Mouse (Mus musculus): Measurements from ENCODE around the gene Dohh. TPM values are rescaled to one million over a fixed set of nuclear protein-coding genes. Genes with fewer than 3 reads are reported as not detected.

Gene Dohh
- polyA plus RNA-seq, 1 experiment from 2014 or later: 90.4 TPM

DNA sequence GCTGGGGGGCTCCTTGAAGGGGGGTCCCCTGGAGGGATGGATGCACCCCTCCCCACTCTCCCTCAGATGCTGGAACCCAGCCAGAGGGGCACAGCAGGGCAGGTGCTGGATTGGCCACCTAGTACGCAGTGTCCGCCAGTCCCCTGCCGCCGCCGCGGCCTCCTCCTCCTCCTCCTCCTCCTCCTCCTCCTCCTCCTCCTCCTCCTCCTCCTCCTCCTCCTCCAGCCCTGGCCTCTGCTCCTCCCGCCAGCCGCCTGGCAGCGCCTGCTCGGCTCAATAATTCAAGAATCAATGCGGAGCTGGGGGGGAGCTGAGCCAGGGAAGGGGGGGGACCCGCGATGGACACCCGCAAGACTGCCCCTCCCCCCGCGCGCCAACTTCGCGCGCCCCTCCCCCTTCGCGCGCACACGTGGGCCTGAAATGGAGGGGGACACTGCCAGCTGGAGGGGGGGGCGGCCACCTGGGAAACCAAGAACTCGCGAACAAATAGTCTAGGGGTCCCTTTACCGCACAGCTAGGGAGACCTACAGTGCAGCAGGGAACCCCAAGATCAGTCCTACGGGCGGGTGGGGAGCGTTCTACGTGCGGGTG lies 41.9 kb downstream of the Dohh start:
- H3K9me3 ChIP-seq: no peaks in the 10 kb centered on the region

DNA sequence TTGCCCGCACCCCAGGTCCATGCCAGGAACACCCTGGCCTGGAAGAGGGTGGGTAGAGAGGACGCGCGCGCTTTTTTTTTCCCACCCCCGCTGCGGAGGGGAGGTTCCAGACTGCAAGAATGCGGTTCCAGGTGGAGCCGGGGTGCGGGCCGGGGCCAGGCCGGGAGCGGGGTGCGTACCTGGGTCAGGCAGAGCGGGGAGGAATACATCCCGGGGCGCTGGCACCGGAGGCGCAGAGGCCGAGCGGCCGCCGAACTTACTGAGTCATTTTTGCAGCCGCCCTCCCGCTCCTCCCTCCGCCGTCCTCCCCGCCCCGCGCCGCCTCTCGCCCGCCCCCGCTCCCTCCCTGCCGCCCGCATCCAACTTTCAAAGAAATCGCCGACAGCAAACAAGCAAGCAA lies 42.7 kb downstream of the Dohh start:
- H3K9me3 ChIP-seq: no peaks in the 10 kb centered on the region
- H3K4me1 ChIP-seq: peaks cover 56% of the 10 kb centered on the region
- H3K27me3 ChIP-seq (replicated peaks): peaks cover 4% of the 10 kb centered on the region
- H3K4me3 ChIP-seq: peak overlapping the region; percentile 30
- no peak overlapping the region for H3K27ac ChIP-seq
- peak overlapping the region; percentile 40 for H3K9ac ChIP-seq
- H3K36me3 ChIP-seq (replicated peaks): no peaks in the 10 kb centered on the region
- WGBS: 1% methylated on average over 36 of the region's 38 CpGs
- ATAC-seq (replicated peaks): no peak
- H3K4me2 ChIP-seq: peak overlapping the region; percentile 61

More for the DNA sequence above, 41.9 kb downstream of the Dohh start:
- Histone ChIP-seq H3K4me1 (peaks cover 49% of the 10 kb centered on the region), H3K4me3 (peak overlapping the region; percentile 30), H3K4me2 (peak overlapping the region; percentile 61), H3K27ac (no peak overlapping the region), H3K9ac (peak overlapping the region; percentile 40), H3K27me3 (replicated peaks) (peaks cover 4% of the 10 kb centered on the region), H3K36me3 (replicated peaks) (no peaks in the 10 kb centered on the region)
- WGBS: under 1% methylated on average over 14 of the region's 33 CpGs
- ATAC-seq (replicated peaks): no peak

DNA sequence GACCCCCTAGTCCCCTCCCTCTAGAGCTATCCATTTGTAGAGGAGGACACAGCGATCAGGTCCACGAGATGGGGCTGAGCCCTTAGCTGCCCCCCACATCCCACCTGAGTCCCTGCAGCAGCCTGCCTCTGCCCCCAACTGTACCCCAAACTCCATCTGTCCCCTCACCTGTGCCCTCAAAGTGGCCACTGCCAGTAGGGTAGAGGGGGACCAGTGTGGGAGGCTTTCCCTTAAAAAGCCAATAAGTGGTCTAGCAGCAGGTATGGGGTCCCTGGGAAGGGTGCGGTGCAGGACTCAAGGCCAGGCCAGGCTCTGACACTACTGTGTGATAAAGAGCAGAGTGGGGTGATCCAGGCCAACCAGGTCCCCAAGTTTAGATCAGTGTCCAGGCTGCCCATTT lies 43.1 kb downstream of the Dohh start:
- H3K27me3 ChIP-seq (replicated peaks): peaks cover 4% of the 10 kb centered on the region
- H3K4me3 ChIP-seq: peak overlapping the region; percentile 30
- WGBS: 39% methylated on average over 3 of the region's 3 CpGs
- H3K4me1 ChIP-seq: peaks cover 57% of the 10 kb centered on the region
- no peaks in the 10 kb centered on the region for H3K36me3 ChIP-seq (replicated peaks)
- H3K4me2 ChIP-seq: peak overlapping the region; percentile 61
- H3K9me3 ChIP-seq: no peaks in the 10 kb centered on the region
- peak overlapping the region; percentile 40; the same call in 1 of the 2 replicates for H3K9ac ChIP-seq
- H3K27ac ChIP-seq: no peak overlapping the region
- ATAC-seq (replicated peaks): no peak

DNA sequence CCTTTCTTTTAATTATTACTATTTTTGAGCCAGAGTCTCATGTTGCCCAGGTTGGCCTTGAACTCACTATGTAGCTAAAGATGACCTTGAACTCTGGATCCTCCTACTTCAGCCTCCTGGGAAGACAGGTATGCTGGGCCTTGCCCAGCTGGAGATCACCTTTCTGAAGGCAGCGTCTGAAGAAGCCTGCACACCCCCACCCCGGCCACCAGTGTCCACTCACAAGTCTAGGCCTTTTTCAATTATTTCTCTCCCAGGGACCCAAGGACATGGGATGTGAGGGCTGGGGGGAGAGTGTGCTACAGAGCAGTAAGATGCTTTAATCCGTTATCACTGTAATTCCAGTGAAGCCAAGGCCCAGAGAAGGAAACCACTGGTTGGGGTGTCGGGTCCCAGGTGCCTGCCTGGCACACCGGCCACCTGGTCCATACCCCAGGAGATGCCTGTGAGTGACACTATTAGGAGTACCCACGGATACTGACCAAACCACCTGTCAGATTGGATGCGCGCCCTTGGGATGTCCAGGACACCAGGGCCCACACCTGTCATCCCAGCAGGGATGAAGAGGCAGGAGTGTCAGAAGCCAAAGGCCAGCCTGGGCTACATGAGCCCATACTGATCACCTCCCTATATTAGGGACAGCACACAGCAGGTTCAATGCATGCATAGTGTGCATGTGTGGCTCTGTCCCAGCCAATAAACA lies 43.7 kb downstream of the Dohh start:
- WGBS: 75% methylated on average over 8 of the region's 8 CpGs
- ATAC-seq (replicated peaks): no peak
- Histone ChIP-seq H3K36me3 (replicated peaks) (no peaks in the 10 kb centered on the region), H3K27ac (no peak overlapping the region), H3K4me1 (peaks cover 61% of the 10 kb centered on the region), H3K4me2 (no peak overlapping the region), H3K9me3 (no peaks in the 10 kb centered on the region), H3K9ac (no peak overlapping the region), H3K4me3 (no peak overlapping the region), H3K27me3 (replicated peaks) (peaks cover 4% of the 10 kb centered on the region)

DNA sequence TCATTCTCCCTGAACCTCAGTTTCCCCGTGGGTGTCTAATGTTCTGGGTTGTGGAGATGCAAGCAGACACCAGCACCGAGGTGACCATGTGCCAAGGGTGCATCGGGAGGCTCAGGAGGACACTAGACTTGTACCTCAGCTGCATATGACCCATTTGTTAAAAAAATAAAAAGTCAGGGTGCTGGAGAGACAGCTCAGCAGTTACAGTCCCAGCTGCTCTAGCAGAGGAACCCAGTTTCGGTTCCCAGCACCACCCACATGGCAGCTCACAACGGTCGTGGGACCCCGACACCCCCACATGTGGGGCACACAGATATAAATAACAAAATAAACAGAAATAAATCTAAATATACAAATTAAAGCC lies 44.3 kb downstream of the Dohh start:
- H3K27ac ChIP-seq: no peak overlapping the region
- WGBS: 93% methylated on average over 7 of the region's 7 CpGs
- no peak overlapping the region for H3K4me3 ChIP-seq
- ATAC-seq (replicated peaks): no peak
- H3K27me3 ChIP-seq (replicated peaks): peaks cover 4% of the 10 kb centered on the region
- H3K9ac ChIP-seq: no peak overlapping the region
- H3K36me3 ChIP-seq (replicated peaks): no peaks in the 10 kb centered on the region
- peaks cover 66% of the 10 kb centered on the region for H3K4me1 ChIP-seq
- H3K9me3 ChIP-seq: no peaks in the 10 kb centered on the region
- H3K4me2 ChIP-seq: no peak overlapping the region

DNA sequence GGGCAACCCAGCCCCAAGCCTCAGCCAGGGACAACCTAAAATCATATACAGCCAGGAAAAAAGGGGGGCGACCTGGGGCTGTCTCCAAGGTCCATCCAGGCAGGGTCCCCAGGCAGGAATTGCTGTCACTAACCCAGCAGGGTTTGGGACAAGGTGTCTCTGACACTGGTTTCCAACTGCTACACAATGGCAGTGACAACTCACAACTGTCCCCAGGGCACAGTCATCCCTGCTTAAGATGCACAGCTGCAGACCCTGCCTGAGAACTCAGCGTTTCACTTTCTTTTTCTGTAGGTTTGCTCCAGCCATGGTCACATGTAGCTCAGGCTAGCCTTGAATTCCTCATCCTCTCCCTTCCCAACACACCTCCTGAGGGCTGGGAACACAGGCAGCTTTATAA lies 44.9 kb downstream of the Dohh start:
- no peak overlapping the region for H3K9ac ChIP-seq
- no peak overlapping the region for H3K27ac ChIP-seq

DNA sequence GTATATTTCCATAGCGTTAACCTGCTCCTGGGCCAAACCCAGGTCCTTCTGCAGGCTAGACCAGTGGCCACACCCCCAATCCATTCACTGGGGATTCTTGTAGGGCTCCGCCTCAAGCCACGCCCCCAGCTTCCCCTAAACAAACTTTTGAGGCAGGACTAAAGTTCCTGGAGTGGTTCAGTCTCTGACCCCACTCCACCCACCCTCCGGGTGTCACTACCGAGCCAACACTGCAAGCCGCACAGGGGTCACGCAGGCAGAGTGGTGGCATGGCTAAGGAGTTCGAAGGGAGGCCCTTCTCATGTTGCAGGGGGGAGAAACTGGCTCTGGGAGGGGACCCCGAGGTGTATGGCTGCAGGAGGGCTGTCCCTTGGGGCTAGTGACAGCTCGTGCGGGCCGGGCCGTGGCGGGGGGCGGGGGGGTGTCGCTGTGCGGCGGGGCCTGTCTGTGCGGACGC lies 45.4 kb downstream of the Dohh start:
- peak overlapping the region; percentile 88 for H3K4me2 ChIP-seq
- peaks cover 4% of the 10 kb centered on the region for H3K27me3 ChIP-seq (replicated peaks)
- peak overlapping the region; percentile 94 for H3K27ac ChIP-seq
- 1% methylated on average over 20 of the region's 20 CpGs for WGBS
- no peaks in the 10 kb centered on the region for H3K36me3 ChIP-seq (replicated peaks)
- no peak for ATAC-seq (replicated peaks)
- peak overlapping the region; percentile 76 for H3K9ac ChIP-seq
- peaks cover 60% of the 10 kb centered on the region for H3K4me1 ChIP-seq
- H3K9me3 ChIP-seq: no peaks in the 10 kb centered on the region
- peak overlapping the region; percentile 72 for H3K4me3 ChIP-seq

More for the DNA sequence above, 44.9 kb downstream of the Dohh start:
- Histone ChIP-seq H3K27me3 (replicated peaks) (peaks cover 4% of the 10 kb centered on the region), H3K36me3 (replicated peaks) (no peaks in the 10 kb centered on the region), H3K9me3 (no peaks in the 10 kb centered on the region), H3K4me1 (peaks cover 64% of the 10 kb centered on the region), H3K4me3 (peak overlapping the region; percentile 72; the same call in 1 of the 2 replicates), H3K4me2 (peak overlapping the region; percentile 88)
- 28% methylated on average over 2 of the region's 2 CpGs for WGBS
- ATAC-seq (replicated peaks): no peak

DNA sequence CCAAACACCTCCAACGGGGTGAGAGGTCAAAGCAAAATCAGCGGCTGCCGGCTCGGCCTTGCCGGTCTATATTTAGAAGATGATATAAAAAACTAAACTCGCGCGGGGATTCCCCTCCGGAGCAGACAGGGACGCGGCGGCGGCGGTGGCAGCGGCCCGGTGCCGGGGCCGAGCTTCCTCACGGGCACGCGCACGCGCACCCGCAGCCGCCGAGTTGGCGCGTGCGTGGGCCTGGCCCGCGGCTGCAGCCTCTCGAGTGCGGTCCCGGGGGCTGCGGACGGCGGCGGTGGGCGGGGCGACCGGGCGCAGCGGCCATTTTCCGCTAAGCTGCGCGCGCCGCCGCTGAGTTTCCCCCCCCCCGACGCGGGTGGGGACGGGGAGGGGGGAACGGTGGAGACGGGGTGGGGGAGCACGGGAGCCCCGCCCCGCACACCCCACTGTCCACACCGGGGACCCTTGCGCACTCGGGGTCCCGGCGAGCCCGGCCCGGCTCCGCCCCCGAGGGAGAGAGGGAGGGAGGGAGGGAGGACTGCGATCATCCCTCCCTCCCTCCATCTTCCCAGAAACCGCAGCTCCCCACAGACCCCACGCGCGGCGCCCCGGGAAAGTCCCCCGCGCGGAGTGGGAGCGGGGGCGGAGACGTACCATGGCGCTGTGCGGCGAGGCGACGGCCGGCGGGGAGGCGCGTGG lies 46.1 kb downstream of the Dohh start:
- ATAC-seq (replicated peaks): peak; percentile 19
- 1% methylated on average over 51 of the region's 89 CpGs for WGBS
- Histone ChIP-seq H3K36me3 (replicated peaks) (no peaks in the 10 kb centered on the region), H3K27ac (peak overlapping the region; percentile 94), H3K4me3 (peak overlapping the region; percentile 72), H3K4me1 (peaks cover 59% of the 10 kb centered on the region), H3K9me3 (no peaks in the 10 kb centered on the region), H3K27me3 (replicated peaks) (peaks cover 4% of the 10 kb centered on the region), H3K9ac (peak overlapping the region; percentile 76), H3K4me2 (peak overlapping the region; percentile 88)

DNA sequence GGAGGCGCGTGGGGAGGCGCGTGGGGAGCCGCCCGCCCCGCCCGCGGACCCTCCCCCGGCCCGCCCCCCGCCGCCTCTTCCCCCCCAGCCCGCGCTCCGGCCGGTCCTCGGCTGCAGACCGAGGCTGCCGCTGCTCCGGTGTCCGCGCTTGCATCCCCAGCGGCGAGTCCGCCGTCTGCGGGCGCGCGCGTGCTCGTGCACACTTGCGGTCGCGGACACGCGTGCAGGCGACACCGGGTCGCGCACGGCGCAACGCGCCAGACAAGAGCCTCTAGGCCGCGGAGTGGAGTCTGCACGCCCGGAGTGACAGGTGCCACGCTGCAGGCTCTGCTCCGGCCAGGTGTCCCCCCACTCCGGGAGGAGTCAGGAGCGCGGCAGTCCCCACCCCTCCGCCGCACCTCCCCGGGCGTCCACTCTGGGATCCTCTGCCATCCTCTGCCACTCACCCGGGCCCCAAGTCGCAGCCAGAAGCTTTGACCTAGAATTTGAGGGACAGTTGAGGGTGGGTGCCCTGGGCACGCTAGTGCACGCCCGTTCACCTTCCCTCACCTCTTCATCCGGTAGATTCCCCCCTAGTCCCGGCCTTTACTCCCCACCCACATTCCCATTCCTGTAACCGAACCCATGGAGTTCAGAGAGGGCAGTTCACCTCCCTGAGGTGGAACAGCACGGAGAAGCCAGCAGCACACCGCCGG lies 46.8 kb downstream of the Dohh start:
- WGBS: 1% methylated on average over 60 of the region's 70 CpGs
- Histone ChIP-seq H3K9ac (peak overlapping the region; percentile 76), H3K9me3 (no peaks in the 10 kb centered on the region), H3K4me1 (peaks cover 54% of the 10 kb centered on the region), H3K4me3 (peak overlapping the region; percentile 72), H3K4me2 (peak overlapping the region; percentile 88), H3K27ac (peak overlapping the region; percentile 94), H3K36me3 (replicated peaks) (no peaks in the 10 kb centered on the region), H3K27me3 (replicated peaks) (peaks cover 4% of the 10 kb centered on the region)
- ATAC-seq (replicated peaks): peak; percentile 12

DNA sequence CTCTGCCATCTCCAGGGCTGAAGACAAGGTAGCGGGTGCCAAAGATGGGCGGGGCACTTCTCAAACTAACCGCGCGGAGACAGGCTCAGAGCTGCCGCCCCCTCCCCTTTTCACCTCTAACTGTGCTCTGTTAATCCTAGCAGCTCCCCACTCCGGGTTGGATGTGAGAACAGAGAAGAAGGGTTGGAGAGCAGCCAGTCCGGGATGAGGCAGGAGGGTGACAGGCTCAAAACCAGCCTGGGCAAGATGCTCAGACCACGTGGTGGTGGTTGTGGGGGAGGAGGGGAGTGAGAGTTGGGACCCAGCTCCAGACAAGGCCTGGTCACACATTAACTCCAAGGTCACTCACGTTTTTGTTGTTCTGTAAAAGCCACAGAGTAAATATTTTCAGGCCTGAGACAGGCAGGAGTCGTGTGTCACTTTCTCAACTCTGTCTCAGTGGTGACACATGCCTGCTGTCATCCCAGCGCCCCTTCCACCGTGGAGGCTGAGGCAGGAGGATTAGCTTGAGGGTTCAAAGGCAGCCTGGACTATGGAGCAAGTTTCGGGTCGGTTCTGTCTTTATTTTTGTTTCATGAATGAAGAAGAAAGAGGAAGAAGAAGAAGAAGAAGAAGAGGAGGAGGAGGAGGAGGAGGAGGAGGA lies 47.4 kb downstream of the Dohh start:
- peak overlapping the region; percentile 72 for H3K4me3 ChIP-seq
- no peaks in the 10 kb centered on the region for H3K9me3 ChIP-seq
- no peaks in the 10 kb centered on the region for H3K36me3 ChIP-seq (replicated peaks)
- peaks cover 47% of the 10 kb centered on the region for H3K4me1 ChIP-seq
- 16% methylated on average over 15 of the region's 15 CpGs for WGBS
- H3K27ac ChIP-seq: peak overlapping the region; percentile 94
- peaks cover 4% of the 10 kb centered on the region for H3K27me3 ChIP-seq (replicated peaks)
- H3K4me2 ChIP-seq: peak overlapping the region; percentile 88
- peak overlapping the region; percentile 76; the same call in 1 of the 2 replicates for H3K9ac ChIP-seq
- no peak for ATAC-seq (replicated peaks)

DNA sequence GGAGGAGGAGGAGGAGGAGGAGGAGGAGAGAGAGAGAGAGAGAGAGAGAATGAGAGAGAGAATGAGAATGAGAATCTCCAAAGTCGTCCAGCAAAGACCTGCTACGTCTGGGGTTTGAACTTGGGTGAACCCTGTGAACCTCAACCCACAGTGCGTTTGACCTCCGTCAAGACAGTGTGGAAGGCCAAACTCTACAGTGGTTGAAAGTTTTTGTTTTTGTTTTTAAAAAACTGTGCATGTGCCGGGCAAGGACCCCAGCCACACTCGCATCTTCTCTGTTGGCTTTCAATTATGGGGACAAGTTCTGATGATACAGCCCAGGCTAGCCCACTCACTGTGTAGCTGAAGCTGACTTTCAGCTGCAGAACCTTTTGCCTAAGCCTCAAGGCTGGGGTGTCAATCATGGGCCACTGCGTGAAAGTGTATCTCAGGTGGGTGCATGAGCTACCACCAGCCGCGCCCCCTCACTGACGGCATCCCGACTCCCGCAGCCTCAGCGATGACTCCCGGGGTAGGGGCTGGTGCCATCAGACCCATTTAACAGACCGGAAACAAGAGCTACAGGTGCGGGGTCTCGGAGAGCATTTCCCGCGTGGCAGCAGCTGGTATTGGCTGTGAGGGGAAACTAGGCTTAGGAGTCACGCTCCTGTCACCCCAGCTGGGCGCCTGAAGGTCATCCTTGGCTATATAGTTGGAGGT lies 48.1 kb downstream of the Dohh start:
- Histone ChIP-seq H3K36me3 (replicated peaks) (no peaks in the 10 kb centered on the region), H3K4me2 (peak overlapping the region; percentile 55), H3K27me3 (replicated peaks) (peaks cover 2% of the 10 kb centered on the region), H3K4me3 (peak overlapping the region; percentile 26), H3K27ac (peak overlapping the region; percentile 55; the same call in 1 of the 2 replicates), H3K9ac (peak overlapping the region; percentile 6; the same call in 1 of the 2 replicates), H3K4me1 (peaks cover 41% of the 10 kb centered on the region), H3K9me3 (no peaks in the 10 kb centered on the region)
- ATAC-seq (replicated peaks): peak; percentile 7; the same call in 1 of the 2 replicates
- 63% methylated on average over 21 of the region's 21 CpGs for WGBS
